Mouse (Mus musculus): ENCODE results near the gene Nrp2.

DNA sequence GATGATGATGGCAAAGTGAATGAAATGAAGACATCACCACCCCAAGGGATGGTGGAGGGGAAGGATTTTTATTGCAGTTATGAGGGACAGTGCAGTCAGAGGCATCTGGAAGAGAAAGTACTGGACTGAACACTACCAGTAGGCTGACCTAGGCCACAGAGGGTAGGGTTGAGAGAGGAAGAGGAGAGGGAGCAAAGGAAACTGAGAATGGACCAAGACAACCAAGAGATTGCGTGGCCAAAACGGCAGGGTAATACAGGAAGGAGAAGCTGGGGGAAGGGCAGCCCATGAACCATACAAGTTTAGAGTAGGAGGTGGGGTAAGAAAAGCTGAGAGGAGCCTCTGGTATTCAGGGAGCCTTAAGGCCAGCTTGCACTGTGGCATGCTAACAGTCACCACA is 23.6 kb upstream of the Nrp2 start:
- no peak for TF ChIP-seq CTCF (IDR thresholded peaks at IDR 0.05; ENCODE audit: control insufficient read depth, insufficient read depth, insufficient replicate concordance, low read depth, low read length)
- TF ChIP-seq POLR2A (IDR thresholded peaks at IDR 0.05; ENCODE audit: control insufficient read depth, low read depth, low read length) = no peak
